Mouse (Mus musculus) spleen, postnatal 14 days (tissue): Measurements from ENCODE around the gene Abhd6.

ENCODE experiments used
- DNase-seq, 2 experiments: peaks; one replicate each; pipeline ENCODE4 v3.0.0; 2021 to 2022; ENCODE audit warnings: low spot score in 2 of 2

The Abhd6 gene

DNA sequence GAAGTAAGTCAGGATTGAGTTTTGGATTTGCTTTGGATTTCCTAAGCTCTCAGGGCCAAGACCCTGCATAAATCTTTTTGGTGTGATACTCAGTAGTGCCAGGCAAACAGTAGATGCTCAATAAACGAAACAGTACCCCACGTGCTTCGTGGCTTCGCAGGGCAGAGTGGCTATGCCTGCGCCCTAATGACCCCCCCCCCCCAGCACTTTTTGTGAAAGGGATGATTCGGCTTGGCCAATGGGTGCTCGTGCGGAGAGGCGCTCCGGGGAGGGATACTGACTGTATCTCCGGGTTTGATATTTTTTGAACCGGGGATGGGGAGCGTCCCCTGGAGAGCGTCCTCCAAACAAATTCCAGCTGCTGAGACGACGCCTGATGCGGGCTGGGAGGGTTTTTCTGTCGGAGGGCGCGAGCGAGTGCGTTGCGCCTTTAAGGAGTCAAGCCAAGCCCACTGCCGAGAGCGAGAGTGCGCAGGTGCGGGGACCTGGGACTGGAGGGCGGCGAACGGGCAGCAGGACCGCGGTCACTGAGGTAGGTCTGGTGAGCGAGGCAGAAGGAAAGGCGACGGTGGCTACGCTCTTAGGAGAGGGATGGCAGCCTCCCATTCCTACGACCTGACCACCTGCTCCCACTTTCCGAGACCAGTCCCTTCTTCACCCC lies at the start of gene Abhd6:
Abhd6 (plus strand) TSS at position 471 of the 661 bp plus-strand sequence.
- peak; percentile 51 to 67 for DNase-seq

DNA sequence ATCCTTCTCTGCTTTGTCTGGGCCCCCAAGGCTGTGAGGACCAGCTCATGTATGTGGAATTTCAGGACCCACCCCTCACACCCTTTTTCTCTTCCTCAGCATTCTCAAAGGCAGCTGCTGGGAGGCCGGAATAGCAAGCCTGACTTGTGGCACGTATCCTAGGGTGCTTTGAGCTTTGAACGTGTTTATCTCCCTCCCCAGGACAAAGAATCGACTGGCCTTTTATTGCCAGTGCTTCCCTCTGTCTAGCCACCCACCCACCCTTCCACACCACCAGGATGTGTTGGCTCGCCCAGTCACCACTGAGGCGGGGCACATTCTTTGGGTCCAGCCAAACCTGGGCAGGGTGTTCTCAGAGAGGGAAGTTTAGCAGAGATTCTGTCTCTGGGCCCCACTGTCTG lies 48.6 kb upstream of the Abhd6 start:
- no peak for DNase-seq

DNA sequence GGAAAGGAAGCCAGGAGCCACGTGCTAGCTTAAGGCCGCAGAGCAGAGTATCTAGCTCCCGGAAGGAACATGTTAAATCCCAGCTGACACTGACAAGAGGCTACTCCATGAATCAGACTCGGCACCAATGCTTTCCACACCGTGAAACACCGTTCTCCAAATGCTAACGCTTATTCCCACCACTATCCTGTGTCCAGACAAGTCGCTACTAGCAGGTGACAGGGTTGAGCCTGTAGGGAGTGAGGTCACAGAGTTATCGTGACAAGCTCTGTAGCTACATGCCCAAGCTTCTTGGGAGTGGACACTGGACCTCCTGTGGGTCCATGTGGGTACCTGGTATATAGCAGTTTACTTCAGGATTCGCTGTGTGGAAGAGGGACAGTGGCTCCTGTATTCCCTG lies 46.3 kb upstream of the Abhd6 start:
- no peak for DNase-seq

DNA sequence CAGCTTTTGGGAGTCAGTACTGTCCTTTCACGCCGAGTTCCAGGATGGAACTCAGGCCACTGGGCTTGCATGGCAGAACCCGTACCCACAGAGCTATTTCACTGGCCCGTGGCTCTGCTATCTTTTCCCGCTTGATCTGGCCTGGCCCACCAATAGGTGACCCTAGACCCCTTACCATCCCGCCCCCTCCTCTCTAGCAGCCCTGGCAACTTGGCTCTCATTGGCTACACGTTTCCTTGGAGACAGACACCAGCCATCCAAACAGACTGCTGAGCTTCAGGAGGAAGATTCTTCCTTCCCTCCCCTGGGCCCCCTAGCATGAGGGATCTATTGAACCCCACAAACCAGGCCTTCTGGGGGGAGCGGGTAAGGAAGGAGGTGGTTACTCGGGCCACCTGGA lies 45.7 kb upstream of the Abhd6 start, which contains the start of gene Gm45521:
Gm45521 (plus strand) TSS at position 240 of the 400 bp plus-strand sequence.
- DNase-seq: no peak

DNA sequence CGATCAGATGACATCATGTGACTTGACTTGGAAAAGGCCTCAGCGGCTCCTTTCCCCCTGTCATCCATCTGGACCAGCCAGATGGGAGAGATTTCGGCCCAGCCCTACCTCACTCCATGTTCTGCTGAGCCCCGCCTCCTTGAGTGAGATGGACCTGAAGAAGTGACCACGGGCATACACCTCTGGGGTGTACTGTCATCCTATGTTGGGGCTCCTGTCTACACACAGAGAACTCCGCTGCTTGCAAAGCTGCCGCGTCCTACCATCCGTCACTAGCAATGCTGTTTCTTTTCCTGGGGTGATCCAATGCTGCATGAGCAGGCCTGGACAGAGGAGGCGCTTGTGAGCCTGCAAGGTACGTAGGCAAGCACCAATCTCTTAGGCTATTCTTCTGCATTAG lies 42.1 kb upstream of the Abhd6 start:
- no peak for DNase-seq

DNA sequence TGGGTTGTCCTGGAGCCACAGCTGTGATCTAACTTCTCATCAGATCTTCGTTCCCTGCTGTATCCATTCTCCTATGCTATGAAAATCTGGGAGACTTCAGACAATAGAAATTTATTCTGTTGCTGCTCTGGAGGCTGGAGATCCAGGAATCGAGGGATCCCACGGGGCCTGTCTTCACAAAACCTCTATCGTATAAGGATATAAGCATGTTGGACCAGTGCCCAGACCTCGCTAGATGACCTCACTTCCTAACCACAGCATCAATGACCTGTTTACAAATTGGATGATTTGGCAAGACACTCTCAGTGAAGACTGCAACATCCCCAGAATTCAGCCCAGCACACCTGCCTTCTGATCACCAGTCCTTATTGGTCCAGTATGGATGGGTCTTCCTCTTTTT lies 41.0 kb upstream of the Abhd6 start:
- no peak for DNase-seq

DNA sequence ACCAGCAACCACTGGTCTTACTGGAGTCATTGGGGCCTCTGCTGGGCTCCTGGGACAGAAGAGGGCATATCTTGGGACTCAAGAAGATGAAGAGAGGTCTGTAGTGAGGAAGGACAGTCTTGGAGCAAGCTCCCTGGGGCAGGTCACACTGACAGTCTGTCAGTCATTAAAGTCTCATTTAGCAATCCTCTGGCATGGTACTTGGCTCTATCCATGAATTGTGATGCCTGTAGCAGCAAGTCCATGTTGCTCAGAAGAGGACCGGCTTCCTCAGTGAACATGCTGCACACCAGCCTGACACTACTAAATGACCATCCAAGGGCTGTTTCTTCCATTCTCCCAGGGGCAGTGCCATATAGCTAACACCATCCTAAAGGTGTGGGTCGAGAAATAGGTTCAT lies 40.1 kb upstream of the Abhd6 start:
- no peak for DNase-seq

DNA sequence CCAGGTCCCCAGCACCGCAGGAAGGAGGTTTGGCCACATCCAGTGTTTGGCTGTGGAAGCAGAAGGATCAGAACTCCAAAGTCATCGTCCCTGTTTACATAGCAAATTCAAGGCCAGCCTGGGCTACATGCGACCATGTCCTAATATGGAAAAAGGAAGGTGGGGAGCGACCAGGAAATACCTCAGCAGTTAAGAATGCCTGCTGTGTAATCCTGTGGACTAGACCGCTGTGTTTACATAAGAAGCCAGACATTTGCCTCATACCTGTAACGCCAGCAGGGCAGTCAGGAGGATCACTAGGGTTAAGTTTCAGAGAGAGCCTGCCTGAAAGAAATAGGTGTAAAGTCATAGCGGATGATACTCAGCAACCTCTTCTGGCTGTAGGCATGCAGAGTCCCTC lies 39.5 kb upstream of the Abhd6 start:
- no peak for DNase-seq

DNA sequence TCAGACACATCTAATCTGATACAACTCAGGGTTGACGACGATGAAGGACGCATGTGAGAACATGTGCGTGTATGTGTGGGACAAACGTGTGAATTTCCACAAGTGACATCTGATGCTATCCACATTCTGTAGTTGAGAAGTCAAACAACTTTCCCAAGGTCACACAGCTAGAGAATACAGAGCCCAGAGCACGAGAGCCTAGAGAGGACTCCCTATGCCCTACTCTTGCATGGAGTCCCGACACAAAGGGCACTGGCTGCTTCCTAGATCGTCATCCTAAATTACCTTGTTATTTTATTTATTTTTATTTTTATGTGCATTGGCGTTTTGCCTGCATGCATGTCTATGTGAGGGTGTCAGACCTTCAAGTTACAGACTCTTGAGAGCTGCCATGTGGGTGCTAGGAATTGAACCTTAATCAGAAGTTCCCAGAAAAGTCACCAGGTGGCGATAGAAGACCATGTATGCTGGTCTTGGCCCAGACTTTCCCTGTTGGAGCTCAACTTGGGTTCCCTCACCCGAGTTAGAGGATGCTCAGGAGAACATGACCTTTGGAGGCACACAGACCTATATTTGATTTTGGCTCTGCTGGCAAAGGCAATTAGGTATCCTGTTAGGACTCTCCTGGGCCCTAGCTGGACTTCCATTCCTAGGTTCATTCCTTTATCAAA lies 38.3 kb upstream of the Abhd6 start:
- DNase-seq: peak in 1 of 2 experiments; percentile 55

DNA sequence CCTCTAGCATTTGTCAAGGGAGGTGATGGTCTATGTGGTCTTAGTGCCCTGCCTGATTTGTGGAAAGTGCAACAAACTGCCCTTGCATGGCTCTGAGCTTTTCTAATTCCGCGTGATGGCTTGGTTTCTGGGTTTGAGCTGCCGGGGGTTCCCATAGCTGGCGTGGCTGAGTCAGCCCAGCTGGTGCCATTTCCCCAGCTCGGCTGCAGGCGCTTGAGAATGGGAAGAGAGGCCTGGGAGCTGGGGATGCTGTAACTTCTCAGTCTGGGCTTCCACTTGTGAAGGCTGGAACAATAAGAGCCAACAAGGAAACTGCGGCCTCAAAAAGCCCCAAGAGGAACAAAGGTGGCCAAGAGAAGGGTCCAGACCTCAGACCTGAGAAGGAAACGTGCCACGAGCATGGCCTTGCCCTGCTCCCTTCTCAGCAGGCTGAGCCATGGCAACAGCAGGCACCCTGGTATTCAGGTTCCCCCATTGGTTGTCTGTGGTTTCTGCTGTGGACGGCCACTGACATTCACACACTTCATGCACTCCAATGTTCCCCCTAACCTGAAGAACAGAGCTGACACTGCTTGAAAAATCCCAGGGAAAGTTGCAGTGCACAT lies 30.7 kb upstream of the Abhd6 start:
- no peak for DNase-seq

DNA sequence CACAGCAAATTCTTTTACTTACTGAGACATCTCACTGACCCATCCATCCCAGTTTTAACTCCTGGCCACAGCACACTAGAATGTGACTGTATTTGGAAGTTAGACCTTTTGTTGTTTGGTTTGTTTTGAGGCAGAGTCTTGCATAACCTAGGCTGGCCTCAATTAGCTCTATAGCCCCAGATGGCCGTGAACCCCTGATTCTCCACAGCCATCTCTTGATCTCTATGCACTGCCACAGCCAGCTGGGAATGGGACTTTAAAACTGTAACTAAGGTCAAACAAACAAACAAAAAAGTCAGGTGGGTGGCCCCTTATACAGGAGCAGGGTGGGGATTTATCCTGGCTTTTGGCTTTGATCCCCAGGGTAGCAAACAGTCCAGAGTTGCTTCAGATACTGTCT lies 28.1 kb upstream of the Abhd6 start:
- no peak for DNase-seq

DNA sequence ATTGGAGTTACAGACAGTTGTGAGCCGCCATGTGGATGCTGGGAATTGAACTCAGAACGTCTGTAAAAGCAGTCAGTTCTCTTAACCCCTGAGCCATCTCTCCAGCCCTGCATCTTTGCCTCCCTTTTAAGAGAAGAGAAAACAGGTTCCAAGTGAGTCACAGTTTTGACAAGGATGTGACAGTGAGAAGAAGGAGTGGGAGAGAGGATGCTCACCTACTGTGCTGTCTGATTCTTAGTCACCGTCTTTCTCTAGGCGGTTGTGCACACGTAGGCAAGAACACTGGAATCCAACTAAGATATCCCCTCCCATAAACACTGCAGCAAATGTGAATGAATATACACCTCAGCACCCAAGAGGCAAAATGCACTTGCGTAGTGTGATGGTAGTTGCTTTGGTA lies 27.5 kb upstream of the Abhd6 start:
- DNase-seq: no peak

DNA sequence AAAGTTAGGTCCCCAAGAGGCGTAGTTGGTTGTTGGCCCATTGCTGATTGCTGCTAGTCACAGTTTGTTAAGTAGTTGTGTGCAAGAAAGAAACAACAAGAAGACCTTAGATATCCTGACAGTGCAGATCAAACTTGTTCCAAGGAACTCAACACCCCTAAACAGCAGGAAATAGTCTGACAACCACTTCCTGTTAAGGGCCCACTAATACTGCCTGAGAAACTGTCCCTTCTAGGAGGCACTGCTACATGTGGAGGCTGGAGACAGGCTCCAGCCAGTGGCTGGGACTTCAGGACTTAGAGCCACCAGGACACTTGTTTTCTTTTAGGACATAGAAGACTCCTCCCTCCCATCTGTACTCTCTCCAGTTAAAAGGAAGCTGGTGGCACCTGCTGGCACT lies 25.2 kb upstream of the Abhd6 start:
- no peak for DNase-seq

DNA sequence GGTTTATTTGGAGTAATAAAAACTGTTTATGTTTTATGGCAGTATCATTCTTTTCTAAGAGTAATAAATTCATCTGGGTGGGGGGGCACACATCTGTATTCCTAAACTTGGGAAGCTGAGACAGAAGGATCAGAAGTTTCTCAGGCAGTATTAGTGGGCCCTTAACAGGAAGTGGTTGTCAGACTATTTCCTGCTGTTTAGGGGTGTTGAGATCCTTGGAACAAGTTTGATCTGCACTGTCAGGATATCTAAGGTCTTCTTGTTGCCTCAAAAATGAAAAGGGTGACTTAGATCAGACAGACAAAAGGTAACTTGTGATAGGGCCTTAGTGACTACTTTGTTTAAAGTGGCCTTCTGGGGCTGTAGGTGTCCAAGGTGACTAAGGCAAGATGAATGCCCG lies 24.5 kb upstream of the Abhd6 start:
- DNase-seq: no peak

DNA sequence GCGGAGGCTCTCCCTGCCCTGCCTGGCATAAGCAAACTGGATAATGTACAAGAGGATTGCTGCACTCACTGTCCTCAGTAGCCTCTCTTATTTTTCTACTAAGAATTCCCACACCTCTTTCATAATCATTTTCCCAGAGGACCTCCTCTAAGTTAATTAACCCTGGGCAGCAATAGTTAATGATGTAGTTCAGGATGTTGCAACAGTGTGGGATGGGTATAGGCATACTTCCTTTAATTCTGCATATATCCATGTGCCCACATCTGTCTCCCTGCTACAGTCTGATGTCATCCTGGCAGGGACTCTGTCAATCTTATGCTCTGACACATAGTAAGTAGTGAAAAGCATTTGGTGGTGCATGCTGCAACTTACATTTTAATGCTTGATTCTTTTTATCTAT lies 21.5 kb upstream of the Abhd6 start:
- DNase-seq: no peak

DNA sequence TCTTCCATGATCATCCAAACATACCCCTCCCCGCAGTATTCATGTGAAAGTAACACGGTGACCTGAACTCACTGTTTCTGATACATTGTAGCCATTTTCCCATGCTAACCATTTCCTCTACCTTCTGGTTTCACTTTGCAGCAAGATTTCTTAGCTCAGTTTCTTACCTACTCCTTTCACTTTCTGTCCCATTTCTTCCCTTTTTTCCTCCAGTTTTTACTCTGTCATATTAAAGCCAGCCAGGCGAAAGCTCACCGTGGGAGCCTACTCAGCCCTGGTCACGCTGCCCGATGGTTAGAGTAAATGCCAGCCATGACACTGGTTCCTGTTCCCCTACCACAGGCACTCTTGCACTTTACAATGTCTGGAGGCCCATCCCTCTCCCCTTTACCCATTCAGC lies 15.8 kb upstream of the Abhd6 start:
- no peak for DNase-seq

DNA sequence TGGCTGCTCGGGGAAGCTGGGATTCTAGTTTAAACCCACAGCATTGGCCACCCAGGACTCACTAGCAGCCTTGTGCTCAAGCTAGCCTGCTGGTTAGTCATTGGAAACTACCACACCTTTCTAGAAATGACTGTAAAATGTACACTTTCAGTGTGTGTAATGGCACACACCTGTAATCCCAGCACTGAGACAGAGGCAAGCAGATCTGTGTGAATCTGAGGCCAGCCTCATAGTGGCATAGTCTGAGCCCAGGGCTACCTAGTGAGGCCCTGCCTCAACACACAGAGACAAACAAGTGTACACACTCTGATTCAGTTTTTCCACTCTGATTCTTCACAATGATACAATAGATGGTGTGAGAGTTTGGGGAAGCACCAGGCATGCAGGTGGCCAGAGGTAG lies 13.3 kb upstream of the Abhd6 start:
- no peak for DNase-seq

DNA sequence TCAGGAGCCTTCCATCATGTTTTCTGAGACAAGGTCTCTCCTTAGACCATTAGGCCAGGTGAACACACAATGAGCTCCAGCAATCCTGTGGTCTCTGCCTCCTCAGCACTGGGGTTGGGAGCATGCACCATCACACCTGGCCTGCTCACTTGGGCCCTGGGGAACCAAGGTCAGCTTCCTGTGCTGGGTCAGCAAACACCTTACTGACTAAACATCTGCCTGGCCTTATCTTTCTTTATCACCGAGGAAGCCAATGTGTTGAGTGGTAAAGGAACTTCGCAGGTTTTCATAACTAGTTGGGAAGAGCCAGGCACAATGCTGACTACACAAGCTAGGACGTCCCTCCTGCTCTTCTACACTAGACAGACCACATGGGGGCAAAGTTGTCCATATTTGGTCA lies 12.7 kb upstream of the Abhd6 start:
- no peak for DNase-seq

DNA sequence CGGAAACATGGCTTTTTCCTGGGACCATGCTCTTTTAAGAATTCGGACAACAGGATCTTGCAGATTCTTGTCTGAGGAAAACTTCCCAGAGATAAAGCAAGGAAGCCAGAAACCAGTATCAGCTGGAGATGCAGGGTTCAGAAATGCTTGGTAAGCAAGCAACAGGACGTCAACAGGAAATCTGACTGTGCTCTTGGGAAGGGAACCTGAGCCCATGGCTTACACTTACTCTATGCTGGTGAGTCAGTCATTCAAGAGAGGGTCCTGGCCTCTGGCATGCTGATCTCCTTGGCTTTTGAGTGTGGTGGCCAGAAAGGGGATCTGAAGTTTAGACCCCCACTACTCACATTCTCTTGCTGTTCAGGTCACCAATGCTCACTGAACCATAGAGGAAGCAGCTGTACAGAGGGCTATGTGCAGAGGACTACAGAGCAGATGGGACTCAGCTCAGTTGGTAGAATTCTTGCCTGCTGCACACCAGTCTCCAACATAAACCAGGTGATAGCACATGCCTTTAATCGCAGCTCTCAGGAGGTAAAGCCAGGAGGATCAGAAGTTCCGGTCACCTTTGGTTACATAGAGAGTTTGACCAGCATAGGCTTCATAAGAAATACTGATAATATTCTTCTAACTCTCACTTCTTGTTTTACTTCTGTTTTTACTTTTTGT lies 11.5 kb upstream of the Abhd6 start:
- DNase-seq: no peak

DNA sequence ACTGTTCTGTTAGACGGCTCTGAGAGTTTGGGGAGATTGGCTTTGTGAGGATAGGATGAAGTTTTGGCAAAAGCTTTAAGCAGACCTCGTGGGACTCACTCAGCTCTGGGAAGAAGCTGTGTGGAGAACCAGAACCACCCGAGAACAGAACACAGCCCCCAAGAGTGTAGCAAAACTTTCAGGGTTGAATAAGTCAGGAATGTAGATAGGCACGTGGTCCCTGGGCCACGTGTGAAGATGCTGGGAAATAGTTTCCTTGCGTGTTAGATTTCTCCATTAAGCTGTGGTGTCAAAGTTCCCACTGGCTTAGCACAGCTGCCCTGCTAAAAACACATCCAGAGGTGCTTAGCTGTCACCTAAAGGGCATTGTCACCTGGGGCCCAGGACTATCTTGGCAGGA lies 10.5 kb upstream of the Abhd6 start:
- DNase-seq: no peak

DNA sequence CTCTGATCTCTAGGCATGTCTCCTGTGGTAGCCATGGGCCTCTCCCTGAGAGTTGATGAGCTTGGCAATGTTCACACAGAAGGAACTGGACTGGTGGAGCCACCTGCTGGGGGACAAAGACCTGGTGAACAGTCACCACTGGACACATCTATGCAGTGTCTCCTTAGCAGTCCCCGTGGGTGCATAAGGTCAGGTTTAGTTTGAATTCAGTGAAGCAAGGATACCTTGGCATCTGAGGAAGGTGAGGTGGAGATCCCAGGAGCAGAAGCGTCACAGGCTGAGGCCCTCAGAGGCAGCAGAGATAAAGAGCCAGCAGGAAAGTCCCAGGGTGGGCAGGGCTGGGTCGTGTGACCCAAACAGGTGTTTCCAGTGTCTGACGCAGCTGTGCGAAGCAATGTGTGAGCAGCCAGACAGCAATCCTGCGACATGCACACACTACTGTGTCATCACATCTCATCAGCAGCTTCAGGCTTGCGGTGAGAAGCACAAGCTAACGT lies 8.4 kb upstream of the Abhd6 start, which contains the start of gene Dnase1l3:
Dnase1l3 (minus strand) TSS at position 303 of the 497 bp plus-strand sequence.
- DNase-seq: peak in 1 of 2 experiments; percentile 40

DNA sequence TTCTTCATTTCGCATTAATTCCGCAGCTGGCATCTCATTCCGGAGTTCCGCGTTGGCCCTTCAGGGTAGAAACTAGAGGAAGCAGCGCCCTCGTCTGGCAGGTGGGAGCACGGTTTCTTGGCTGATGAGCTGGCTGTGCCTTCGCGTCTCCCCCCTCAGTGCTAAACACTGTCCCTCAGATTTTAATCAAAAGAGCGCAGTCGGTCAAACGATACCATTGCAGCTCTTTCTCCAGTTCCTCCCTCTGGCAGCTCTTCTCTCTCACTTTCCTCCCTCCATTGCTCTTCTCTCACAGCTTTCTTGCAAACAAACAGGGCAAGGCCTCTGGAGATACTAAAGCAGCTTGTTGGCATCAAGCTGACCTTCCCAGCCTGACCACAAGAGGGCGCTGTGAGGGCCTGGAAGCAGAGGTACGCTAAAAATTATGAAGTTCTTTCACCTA lies 5.4 kb upstream of the Abhd6 start:
- DNase-seq: peak; percentile 73 to 83
